Mouse (Mus musculus) adrenal gland, adult (tissue): Measurements from ENCODE around the gene Gli1.
A peak's percentile ranks its signal among the peaks of the same experiment; 100 is the strongest.

Experiments used
- DNase-seq, 2 experiments: peaks; one replicate each; pipeline ENCODE4 v3.0.0; 2022 to 2023; ENCODE audit warnings: low spot score in 1 of 2; ENCODE audit not compliant: inconsistent age in 2 of 2

Gene Gli1

DNA sequence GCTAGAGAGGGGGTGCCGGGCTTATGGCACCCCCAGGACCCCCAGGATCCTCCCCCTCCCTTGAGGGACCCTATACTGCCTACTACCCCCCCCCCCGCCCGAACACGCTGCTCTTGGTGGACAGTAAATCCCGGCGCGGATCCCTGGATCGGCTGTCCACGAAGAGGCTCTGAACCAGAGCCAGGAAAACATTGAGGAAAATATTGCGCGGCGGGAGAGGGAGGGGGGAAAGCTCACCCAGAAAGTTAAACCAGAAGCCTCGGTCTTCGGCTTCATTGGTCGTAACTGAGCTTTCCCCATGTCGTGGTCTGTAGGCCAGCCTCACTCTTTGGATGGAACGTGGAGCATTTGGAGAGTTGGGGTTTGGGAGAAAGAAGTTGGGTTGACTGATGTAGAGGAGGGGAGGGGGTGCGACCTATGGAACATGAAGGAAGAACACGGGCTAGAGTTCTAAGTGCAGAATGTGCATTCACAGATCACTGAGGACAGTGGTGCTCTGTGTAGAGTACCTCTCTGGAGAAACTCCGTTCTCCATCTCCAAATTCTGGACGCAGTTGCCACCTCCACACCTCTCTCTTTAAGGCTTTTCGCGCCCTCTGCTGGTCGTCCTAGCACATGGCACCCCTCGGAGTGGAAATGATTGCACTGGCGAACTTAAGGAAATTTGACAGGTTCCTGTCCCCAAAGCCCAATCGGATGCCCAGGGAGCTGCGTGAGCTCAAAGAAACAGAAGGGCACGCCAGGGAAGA lies at the start of gene Gli1:
Gene Gli1 (minus strand): TSS at position 84 of the 749 bp plus-strand sequence.
- DNase-seq = peak; percentile 82 to 95

DNA sequence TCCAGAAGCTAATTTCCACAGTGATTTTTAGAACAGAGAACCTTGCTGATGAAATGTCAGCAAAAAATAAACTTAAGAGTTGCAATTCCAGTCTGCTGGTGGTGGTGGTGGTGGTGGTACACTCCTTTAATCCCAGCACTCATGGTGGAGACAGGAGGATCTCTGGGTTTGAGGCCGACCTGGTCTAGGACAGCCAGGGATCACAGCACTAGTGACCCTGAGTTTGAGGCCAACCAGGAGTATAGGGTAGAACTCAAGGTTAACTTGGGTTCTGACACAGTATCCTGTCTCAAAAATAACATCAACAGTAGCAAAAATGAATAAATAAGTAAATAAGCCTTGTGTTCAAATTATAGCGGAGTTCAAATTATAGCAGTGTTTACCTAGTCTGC lies 40.0 kb upstream of the Gli1 start:
- DNase-seq = peak in 1 of 2 experiments; percentile 61

DNA sequence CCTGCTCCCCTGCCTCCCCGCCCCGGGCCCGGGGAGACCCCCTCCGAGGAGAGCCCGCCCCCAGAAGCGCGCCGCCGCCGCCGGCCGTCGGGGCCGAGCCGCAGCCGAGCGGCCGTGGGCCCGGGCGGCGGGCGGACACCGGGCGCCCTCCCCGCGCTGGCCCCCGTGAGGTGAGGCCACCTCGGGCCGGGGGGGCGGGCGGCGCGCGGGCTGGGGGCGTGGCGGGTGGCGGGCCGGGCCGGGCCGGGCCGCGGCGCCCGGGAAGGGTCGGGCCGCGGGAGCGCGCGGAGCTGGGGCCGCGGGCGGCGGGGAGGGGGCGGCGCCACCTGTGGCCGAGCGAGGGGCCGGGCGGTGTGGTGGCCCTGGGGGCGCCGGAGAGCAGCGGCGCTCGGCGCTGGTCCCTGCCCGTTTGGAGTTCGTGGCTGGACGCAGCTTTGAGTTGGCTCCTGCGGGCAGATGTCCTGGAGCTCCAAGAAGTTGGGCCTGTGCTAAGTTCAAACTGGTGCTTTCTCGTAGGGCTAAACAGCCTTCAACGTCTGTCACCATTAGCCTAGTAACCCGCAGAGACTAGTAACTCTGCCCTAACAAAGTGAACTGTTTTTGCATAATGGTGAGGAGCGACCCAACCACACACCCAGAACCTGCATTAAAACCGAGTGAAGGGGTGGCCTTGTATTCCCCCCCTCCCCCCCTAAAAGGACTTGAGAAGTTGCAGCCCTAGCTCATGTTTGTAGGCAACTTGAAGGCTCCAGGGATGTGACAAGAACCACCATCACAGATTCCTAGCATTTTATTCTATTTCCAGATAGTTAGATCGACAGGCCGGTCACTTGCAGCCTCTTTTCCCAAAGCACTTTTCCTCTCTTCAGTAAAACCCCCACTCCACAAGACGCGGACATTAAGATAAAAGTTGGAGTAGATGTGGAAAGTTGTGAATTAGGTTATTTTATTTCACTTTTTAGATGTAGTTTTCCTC lies 39.3 kb upstream of the Gli1 start:
- peak; percentile 78 to 90 for DNase-seq

DNA sequence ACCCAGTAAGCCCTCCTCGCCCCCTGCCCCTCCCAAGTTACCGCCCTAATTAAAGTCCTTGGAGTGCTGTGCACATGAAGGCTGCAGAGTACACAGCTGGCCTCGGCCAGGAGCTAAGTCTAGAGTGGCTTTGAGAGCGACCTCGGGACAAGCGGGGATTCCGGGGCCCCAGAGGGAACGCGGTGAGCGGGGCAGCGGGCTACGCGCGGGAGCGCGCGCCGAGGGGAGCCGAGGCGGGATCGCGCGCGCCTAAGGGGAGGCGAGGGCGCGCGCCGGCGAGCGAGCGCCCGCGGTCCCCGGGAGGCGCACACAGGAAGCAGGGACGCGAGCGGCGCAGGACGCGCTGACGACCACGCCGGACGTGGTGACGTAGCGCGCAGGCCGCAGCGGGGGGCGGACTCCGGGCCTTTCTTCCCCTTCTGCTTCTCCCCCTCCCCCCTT lies 38.5 kb upstream of the Gli1 start, which contains the start of gene R3hdm2:
Gene R3hdm2 (plus strand): TSS at position 77 of the 441 bp plus-strand sequence.
- DNase-seq = peak; percentile 94 to 96

DNA sequence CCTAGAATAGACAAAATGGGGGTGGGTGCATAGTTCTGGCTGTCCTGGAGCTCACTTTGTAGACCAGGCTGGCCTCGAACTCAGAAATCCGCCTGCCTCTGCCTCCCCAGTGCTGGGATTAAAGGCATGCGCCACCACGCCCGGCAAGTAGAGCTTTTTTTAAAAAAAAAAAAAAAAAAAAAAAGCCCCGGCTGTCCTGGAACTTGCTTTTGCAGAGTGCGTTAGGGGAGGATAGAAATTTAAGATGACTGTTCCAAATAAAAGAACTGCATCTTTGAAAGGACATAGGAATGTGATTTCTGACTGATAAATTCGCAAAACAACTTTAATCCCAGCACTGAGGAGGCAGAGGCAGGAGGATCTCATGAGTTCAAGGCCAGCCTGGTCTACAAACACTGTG lies 37.9 kb upstream of the Gli1 start:
- DNase-seq = no peak

DNA sequence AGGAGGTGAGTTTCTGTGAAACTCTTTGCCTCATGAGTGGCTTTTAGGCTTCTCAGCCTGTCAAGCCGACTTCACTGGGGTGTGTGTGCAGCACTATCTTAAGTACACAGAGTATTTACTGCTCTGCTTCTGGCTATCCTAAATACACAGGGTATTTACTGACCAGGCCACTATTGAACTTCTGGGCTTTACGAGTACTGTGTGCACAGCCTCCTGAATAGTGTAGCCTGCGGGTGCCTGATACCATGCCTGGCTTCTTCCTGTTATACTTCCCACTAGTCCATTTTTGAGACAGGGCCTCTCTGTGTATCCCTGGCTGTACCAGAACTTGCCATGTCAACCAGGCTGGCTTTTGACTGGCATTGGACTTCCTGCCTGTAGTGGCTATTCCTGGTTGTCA lies 35.9 kb upstream of the Gli1 start:
- DNase-seq = no peak

DNA sequence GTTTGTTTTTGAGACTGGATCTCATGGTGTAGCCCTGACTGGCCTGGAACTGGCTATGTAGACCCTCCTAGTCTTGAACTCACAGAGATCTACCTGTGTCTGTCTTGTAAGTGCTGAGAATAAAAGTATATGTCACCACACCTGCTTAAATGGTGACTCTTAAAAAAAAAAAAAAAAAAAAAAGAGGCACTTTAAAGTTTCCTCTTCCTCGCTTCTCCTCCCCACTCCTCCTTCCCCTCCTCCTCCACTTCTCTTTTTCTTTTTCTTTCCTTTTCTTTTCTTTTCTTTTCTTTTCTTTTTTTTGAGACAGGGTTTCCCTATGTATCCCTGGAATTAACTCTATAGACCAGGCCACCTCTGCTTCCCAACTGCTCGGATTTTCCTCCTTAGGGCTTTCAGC lies 29.2 kb upstream of the Gli1 start:
- no peak for DNase-seq

DNA sequence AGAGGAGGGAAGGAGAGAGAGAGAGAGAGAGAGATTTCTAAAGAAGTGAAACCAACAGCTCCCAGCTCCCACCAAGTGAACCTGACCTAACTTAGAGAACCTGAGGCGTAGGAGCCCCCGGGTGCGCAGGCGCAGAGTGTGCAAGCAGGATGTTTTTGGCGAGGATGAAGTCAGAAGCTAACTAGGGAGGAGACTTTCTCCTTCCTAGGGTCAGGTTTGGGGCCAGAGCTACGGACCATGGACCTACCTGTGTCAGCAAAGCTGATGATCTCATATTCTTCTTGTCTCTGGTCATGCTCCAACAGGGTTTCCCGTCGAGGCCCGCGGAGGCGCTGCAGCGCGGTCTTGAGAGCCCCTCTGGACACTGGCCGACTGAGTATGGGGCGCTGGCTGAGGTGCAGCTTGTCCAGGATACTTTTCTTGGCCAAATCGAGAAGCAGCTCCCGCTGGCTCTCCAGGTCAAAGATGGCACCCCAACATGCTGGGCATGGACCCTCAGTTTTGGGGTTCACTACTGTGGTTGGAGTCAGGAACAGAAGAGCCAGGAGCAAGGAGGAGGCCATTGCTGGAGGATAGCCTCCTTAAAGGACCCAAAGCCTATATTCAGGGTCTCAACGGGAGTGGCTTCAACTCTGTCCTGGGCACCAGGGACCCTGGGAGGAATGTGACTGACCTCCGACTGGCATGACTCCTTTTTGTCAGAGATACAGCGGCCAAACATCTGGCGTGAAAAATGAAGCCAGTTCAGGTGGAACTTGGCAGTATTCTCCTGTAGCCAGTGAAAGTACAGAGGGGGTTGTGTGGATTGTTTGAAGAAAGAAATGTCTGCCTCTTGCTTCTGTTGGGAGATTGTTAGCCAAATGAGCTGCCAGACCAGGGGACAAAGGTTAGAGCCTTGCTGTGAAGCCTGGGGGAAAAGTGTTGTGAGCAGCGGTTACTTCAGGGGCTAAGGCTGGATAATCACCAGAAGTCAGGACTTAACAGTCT lies 28.4 kb upstream of the Gli1 start, which contains the start of gene Inhbc:
Gene Inhbc (minus strand): TSS at position 598 of the 987 bp plus-strand sequence.
- DNase-seq = no peak

DNA sequence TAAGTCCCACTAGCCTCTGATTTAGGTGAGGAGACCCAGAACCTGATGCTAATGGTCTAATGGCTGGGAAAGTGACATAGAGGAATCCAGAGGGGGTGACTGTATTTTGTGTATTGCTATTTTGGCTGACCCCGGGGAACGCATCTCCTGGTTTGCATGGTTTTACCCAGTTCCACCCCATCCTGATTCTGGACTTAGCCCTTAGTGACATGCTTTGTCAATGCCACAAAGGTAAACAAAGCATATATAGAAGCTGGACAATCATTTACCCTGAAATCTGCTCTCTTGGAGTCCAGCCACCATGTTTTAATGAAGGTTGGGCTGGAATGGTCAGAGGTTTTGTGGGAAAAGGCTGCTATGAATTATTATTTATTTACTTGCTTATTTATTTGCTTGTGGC lies 26.5 kb upstream of the Gli1 start:
- DNase-seq = no peak

DNA sequence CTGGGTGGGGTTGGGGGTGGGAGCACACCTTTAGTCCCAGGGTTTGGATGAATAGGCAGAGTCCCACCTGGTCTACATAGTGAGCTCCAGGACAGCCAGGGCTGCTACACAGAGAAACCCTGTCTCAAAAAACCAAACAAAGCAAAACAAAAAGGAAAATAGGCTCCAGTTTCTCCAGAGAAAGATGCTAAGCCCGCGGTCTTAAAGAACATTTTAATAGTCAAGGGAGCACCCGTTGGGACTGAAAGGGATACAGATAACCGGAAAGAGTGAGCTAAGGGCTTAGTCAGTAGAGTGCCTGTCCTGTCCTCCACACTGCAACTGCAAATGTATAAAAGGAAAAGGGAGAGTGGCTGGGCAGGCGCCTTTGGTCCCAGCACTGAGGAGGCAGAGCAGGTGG lies 25.3 kb upstream of the Gli1 start:
- DNase-seq = no peak

DNA sequence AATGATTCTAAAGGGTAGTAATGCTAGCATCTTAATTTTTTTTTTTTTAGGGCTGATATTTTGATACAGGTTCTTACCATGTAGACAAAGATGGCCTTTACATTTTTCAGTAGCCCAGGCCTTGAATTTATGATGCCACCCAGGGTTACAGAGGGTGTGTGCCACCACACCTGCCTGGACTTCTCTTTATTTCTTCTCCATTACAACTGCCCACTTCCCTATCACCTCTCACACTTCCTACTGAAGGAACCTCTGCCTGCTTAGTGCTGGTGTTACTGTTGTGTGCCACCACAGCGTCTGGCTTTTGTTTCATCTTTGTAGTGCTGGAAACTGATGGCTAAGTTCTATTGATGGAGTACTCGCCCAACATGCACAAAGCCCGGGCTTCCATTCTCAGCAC lies 18.9 kb upstream of the Gli1 start:
- DNase-seq = no peak

DNA sequence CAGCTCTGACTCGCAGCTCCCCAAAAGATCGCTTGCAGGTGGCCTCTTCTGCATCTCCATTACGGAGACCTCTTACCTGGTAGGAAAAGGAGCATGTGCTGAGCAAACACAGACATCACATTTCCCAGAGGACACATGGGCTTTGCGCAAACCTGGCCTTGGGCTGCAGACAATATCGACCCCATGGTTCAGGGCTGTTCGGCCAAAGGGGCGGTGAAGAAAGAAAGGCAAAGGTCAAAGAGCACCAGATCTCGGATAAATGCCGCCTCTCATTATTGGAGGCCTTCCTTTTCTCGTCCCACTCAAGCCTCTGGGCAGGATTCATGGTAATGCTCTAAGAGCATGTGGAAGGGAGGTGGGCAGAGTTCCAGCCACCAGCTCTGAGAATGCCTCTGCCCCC lies 13.6 kb upstream of the Gli1 start:
- no peak for DNase-seq

DNA sequence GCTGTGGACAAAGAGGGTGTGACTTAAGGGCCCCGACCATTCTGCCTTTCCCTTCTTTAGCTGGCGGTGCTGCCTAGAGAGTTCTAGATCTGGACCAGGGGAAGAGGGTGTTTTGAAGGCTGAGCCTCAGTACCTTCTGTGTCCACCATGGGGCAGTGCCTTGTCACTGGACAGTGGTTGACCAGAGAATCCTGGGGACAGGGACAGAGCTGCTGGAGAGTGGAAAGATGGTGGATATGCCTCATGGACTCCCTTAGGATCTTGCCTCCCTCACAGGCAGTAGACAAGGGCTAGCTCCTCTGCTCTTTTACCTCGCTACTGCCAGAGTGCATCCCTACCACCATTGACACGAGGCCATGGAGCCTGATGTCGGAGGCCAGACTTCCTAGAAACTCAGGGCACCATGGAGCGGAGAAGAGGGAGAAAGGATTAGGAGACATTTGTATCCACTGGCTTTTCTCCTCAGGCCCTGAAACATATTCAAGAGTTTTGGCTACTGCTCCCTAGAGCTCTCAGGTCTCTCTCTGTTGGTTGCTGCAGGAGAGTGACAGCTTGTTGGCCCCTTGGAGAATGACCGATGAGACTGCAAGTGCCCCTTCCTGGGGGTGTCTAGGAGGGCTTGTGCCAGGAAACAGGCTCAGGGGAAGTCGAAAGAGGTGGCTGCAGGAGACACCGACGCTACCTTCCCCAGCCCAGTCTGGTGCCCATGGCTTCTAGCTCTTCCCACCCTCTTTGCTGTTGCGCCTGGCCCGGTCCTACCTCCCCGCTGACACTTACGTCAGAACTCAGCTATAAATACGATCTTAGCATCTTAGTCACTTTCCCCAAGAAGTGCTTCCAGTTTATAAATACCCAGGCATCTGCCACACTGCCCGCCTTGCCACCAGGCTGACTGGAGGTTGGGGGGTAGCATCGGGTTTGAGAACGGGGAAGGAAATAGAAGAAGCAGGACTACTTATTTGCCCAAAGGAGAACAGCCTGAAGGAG lies 12.4 kb upstream of the Gli1 start, which contains the start of gene Inhbe:
Gene Inhbe (minus strand): TSS at position 503 of the 987 bp plus-strand sequence.
- peak in 1 of 2 experiments; percentile 67 for DNase-seq

DNA sequence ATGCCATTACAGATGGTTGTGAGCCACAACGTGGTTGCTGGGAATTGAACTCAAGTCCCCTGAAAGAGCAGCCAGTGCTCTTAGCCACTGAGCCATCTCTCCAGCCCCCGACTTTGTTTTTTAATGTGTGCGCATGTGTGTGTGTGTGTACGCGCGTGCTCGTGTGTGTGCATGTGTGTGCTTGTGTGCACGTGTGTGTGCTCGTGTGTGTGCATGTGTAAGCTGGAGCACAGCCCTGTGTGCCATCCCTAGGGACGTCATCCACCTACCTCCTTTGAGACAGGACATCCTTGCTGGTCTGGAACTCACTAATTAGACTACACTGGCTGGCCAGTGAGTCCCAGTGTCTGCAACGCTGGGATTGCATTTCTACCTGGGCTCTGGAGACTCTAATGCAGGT lies 11.0 kb upstream of the Gli1 start:
- no peak for DNase-seq

DNA sequence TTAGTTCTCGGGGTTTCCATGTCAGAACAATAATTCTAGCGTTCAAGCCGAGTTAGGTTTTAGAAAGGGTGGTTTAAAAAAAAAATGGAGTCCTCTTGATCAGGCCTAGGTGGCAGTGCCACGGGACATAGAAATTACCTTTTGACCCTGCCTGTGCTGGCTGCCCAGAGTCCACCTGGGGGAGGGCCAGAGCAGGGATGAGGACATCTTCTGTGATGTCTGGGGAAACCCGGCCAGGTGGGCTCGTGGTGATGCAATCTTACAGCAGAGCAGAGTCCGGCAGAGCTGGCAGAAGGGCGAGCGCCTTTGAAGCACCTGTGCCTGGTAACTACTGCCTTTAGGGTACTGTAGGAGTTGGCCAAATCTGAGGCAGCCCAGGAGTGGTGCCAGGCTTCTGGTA lies 10.4 kb upstream of the Gli1 start:
- DNase-seq = no peak

DNA sequence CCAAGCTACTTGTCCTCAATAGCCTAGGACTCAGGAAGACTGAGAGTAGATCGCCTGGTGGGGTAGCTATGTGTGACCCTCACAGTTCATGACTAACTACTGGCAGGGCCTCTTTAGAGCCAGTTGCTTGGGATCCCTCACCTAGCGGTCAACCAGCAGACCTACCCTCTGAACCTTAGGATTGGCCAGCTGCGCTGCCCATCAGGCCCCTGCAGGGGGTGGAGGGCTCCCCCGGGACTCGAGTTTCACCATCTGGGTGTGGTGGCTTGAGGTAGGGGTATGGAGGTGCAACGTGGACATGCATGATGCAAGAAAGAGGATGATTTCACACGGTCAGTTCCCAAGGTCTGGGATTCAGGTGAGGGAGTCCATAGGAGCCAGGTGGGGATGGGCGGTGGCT lies 9.9 kb upstream of the Gli1 start:
- no peak for DNase-seq

DNA sequence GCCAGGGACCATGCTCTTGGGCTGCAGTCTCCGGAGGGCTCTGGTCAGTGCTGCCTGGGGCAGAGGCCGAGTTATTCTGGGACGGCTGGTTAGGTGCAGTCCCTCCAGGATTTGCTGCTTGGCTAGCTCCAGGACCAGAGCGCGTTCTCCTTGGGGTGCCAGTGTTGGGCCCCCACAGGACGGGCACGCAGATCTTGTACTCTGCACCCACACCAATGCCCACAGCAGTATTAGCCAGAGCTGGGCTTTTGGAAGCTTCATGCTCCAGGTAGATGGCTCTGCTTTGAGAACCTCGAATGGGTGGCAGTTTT lies 9.5 kb upstream of the Gli1 start:
- DNase-seq = no peak

DNA sequence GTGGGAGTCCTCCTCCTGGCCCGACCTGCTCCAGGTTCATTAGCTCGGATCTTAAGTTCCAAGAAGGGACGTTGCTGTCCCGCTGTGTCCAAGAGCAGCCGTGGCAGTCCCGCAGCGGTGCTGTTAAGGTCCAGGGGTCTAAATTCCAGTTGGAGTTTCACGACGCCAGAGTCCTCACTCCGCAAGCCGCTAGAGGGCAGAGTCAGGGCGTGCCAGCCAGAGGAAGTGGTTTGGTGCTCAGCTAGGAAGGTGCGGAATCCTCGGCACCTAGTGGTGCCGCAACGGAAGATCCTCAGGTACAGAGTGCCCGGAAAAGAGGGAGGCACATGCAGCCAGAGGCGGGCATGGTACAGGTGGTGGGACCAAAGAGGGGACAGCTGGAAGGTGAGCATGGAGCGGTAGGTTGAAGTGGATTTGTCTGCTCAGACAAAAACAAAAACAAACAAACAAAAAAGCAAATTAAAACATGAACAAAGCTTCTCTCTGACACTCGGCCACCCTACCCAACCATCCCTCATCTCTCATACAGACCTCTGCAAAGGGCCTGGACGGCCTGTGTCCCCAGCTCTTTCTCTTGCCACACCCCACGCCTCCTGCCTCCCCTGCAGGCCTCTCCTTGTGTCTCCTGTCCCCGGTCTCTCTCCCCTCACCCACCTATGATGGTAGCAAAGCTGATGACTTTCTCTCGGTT lies 9.0 kb upstream of the Gli1 start:
- peak; percentile 59 to 81 for DNase-seq

DNA sequence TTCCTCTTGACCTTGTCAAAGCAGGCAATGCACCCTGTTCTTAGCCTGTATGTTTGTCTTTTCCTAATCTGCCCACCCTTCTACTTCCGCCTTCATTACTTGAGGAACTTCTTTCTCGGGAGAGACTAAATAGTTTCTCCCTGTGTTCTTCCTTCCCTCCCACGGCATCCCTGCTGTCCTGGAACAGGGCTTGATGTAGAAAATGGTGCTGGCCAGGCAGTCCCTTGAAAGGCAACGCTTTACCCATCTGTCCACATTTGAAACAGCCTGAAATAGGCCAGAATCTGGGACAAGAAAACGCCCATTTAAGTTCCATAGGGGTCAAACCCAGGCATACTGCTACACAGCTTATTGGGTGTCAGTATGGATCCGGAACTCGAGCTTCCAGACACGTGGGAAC lies 8.0 kb upstream of the Gli1 start:
- DNase-seq = no peak
